Mouse (Mus musculus) stomach, embryonic 14.5 days (tissue): ENCODE results near the gene Zfp760. TPM values are rescaled to one million over a fixed set of nuclear protein-coding genes. Genes with fewer than 3 reads are reported as not detected.

ENCODE experiments used
- polyA plus RNA-seq: library from polyadenylated mRNA; unstranded; fragments of >200 nt; fragmentation: Nextera tagmentation; extraction: Ambion mirVana; gene quantifications from 2 replicates; pipeline ENCODE4 v1.2.1, GENCODE M21; 2014

Zfp760 gene
- polyA plus RNA-seq, 1 experiment from 2014 or later: 13.1 TPM

Other genes starting within 250 kb of the Zfp760 start
- 13.1 and 13.8 TPM in 2 replicates for gene Zfp53, start 218.7 kb upstream of the Zfp760 start, polyA plus RNA-seq
- gene Zfp52, start 172.2 kb upstream of the Zfp760 start, polyA plus RNA-seq: 4.0 and 4.9 TPM in 2 replicates
- gene Zfp948, start 140.7 kb upstream of the Zfp760 start, polyA plus RNA-seq: 25.3 and 26.6 TPM in 2 replicates
- 4.9 and 6.3 TPM in 2 replicates for gene Zfp983, start 57.1 kb upstream of the Zfp760 start, polyA plus RNA-seq
- gene Gm10226, start 15.9 kb upstream of the Zfp760 start, polyA plus RNA-seq: 5.4 and 7.0 TPM in 2 replicates
- 7.0 and 8.3 TPM in 2 replicates for gene Zfp229, start 23.1 kb downstream of the Zfp760 start, polyA plus RNA-seq
- 9.2 and 10.1 TPM in 2 replicates for gene Zfp820, start 138.0 kb downstream of the Zfp760 start, polyA plus RNA-seq
- gene Zfp995, start 202.2 kb downstream of the Zfp760 start, polyA plus RNA-seq: 9.7 and 10.5 TPM in 2 replicates